ENCODE assay signal across 21 mouse cellular contexts in genomic region chr1:178388802-178389201, GRCm38 (mm10). TPM values are rescaled to one million over a fixed set of nuclear protein-coding genes. Genes with fewer than 3 reads are reported as not detected.
DNase-seq lines count a peak whose midpoint lies in the region; ATAC-seq and TF ChIP-seq lines count a peak whose summit lies in the region.
"Had no signal": no experiment of that assay in that cellular context is flagged by ENCODE, and none has a peak within 500 bp of the region (broad histone marks: within the 10 kb centered on the region; RNA-seq: fewer than 3 reads in every experiment).

No protein-coding gene starts in this region.

- 59% methylated on average over 4 of the region's 4 CpGs for WGBS in forebrain, embryonic 15.5 days
- 75% methylated on average over 4 of the region's 4 CpGs for WGBS in forebrain, embryonic 14.5 days
- 53% methylated on average over 4 of the region's 4 CpGs for WGBS in heart, embryonic 16.5 days

- no peak overlapping the region for H3K9ac ChIP-seq in forebrain, embryonic 15.5 days (replicated peaks)
- H3K9ac ChIP-seq in forebrain, embryonic 14.5 days (ENCODE audit: low read length) = no peak overlapping the region
- H3K9ac ChIP-seq in heart, embryonic 16.5 days (ENCODE audit: low read length) = no peak overlapping the region
- H3K9ac ChIP-seq: embryonic facial prominence, embryonic 13.5 days; heart, embryonic 13.5 days; hindbrain, embryonic 12.5 days had no signal

- DNase-seq in forebrain, embryonic 14.5 days (ENCODE audit: low spot score) = no peak
- peak; percentile 53 for DNase-seq in gastrocnemius, adult 18-20 months (ENCODE audit: low spot score)
- DNase-seq in gastrocnemius, postnatal 36 days = no peak
- DNase-seq in heart, adult 8-10 months (ENCODE audit: low spot score) = no peak
- no peak for DNase-seq in neural tube, embryonic 10.5 days (ENCODE audit: extremely low spot score, low spot score)
- DNase-seq: adrenal gland, postnatal 10 days; B cell, adult 2 months; cerebellum, adult 11-12 months; cerebellum, adult 9-11 months; cerebellum, postnatal 36 days; kidney, adult 8-10 months had no signal

- no peak overlapping the region for H3K4me2 ChIP-seq in forebrain, embryonic 15.5 days (replicated peaks)
- no peak overlapping the region for H3K4me2 ChIP-seq in forebrain, embryonic 14.5 days (ENCODE audit: low read length)
- H3K4me2 ChIP-seq in heart, embryonic 16.5 days (ENCODE audit: low read depth, low read length) = peak overlapping the region; percentile 22; the same call in 1 of the 2 replicates
- H3K4me2 ChIP-seq in myocyte (ENCODE audit: low read depth) = peak overlapping the region; percentile 67
- H3K4me2 ChIP-seq: embryonic facial prominence, embryonic 13.5 days; heart, embryonic 13.5 days; hindbrain, embryonic 12.5 days had no signal

- H3K27ac ChIP-seq in forebrain, embryonic 15.5 days (replicated peaks) = no peak overlapping the region
- no peak overlapping the region for H3K27ac ChIP-seq in forebrain, embryonic 14.5 days (ENCODE audit: low read depth, low read length)
- peak overlapping the region; percentile 41 for H3K27ac ChIP-seq in heart, embryonic 16.5 days (ENCODE audit: low read length)
- H3K27ac ChIP-seq: embryonic facial prominence, embryonic 13.5 days; heart, embryonic 13.5 days; hindbrain, embryonic 12.5 days had no signal

- no peaks in the 10 kb centered on the region for H3K79me2 ChIP-seq in myocyte (ENCODE audit: control insufficient read depth, insufficient read depth)

- no peak overlapping the region for H3K4me3 ChIP-seq in forebrain, embryonic 15.5 days
- no peak overlapping the region for H3K4me3 ChIP-seq in forebrain, embryonic 14.5 days (ENCODE audit: low read depth, low read length)
- no peak overlapping the region for H3K4me3 ChIP-seq in heart, embryonic 16.5 days (ENCODE audit: low read length)
- no peak overlapping the region for H3K4me3 ChIP-seq in myocyte
- H3K4me3 ChIP-seq: embryonic facial prominence, embryonic 13.5 days; heart, embryonic 13.5 days; hindbrain, embryonic 12.5 days had no signal

- intact Hi-C loops in gastrocnemius, postnatal 36 days (cut with DNase I) = no loop called here

- no peak overlapping the region for H3ac ChIP-seq in myocyte (ENCODE audit: control insufficient read depth, insufficient read length)

- H3K36me3 ChIP-seq in forebrain, embryonic 15.5 days = no peaks in the 10 kb centered on the region
- H3K36me3 ChIP-seq in forebrain, embryonic 14.5 days (ENCODE audit: control insufficient read depth, insufficient read depth, low read length) = no peaks in the 10 kb centered on the region
- H3K36me3 ChIP-seq in heart, embryonic 16.5 days (ENCODE audit: control insufficient read depth, insufficient read depth) = no peaks in the 10 kb centered on the region
- no peaks in the 10 kb centered on the region for H3K36me3 ChIP-seq in myocyte (ENCODE audit: control insufficient read depth, insufficient read depth)
- H3K36me3 ChIP-seq: embryonic facial prominence, embryonic 13.5 days; heart, embryonic 13.5 days; hindbrain, embryonic 12.5 days had no signal

- no peaks in the 10 kb centered on the region for H3K27me3 ChIP-seq in forebrain, embryonic 15.5 days
- no peaks in the 10 kb centered on the region for H3K27me3 ChIP-seq in forebrain, embryonic 14.5 days (replicated peaks; ENCODE audit: control insufficient read depth, insufficient read depth, low read length)
- no peaks in the 10 kb centered on the region for H3K27me3 ChIP-seq in heart, embryonic 16.5 days (ENCODE audit: control insufficient read depth, insufficient read depth, low read length)
- no peaks in the 10 kb centered on the region for H3K27me3 ChIP-seq in myocyte (ENCODE audit: control insufficient read depth, insufficient read depth, insufficient read length)
- H3K27me3 ChIP-seq: embryonic facial prominence, embryonic 13.5 days; heart, embryonic 13.5 days; hindbrain, embryonic 12.5 days had no signal

- no peaks in the 10 kb centered on the region; the same call in 1 of the 2 replicates for H3K4me1 ChIP-seq in forebrain, embryonic 15.5 days
- H3K4me1 ChIP-seq in forebrain, embryonic 14.5 days (ENCODE audit: control insufficient read depth, insufficient read depth, low read length) = no peaks in the 10 kb centered on the region
- peaks cover 9% of the 10 kb centered on the region for H3K4me1 ChIP-seq in heart, embryonic 16.5 days (ENCODE audit: control insufficient read depth, insufficient read depth, low read length)
- H3K4me1 ChIP-seq: embryonic facial prominence, embryonic 13.5 days; hindbrain, embryonic 12.5 days had no signal

- H3K9me3 ChIP-seq in forebrain, embryonic 15.5 days = no peaks in the 10 kb centered on the region
- no peaks in the 10 kb centered on the region for H3K9me3 ChIP-seq in forebrain, embryonic 14.5 days (replicated peaks; ENCODE audit: control insufficient read depth, low read length)
- no peaks in the 10 kb centered on the region for H3K9me3 ChIP-seq in heart, embryonic 16.5 days (replicated peaks; ENCODE audit: control insufficient read depth, low read length)
- H3K9me3 ChIP-seq: embryonic facial prominence, embryonic 13.5 days; heart, embryonic 13.5 days; hindbrain, embryonic 12.5 days had no signal

- ATAC-seq in forebrain, embryonic 15.5 days (replicated peaks) = 0 out of 2 replicates have a peak, but pooled peaks have one; percentile 46
- no peak for ATAC-seq in forebrain, embryonic 14.5 days
- no peak for ATAC-seq in heart, embryonic 16.5 days (replicated peaks; ENCODE audit: extremely low read depth, insufficient read depth, low FRiP score)
- ATAC-seq: CD4-positive, CD25-positive, alpha-beta regulatory T cell, adult 4 months; hindbrain, embryonic 16.5 days; inflammation-experienced regulatory T-cells, adult 6 months; intestine, postnatal 0 days had no signal

- no peak for TF ChIP-seq POLR2A in myocyte (IDR thresholded peaks at IDR 0.05; ENCODE audit: insufficient read length, low read depth)

TF ChIP-seq in myocyte, 11 proteins besides CTCF, POLR2A, EP300 and RAD21:
- TF ChIP-seq SRF (IDR thresholded peaks at IDR 0.05; ENCODE audit: control insufficient read depth, insufficient read length, low read depth) = no peak
TF ChIP-seq in myocyte: peak in this region for 0.

RNA-seq across cellular contexts. Expression of gene Efcab2, which starts 17.1 kb away (rescaled TPM):
- 6.6 and 8.2 TPM in 2 replicates for polyA plus RNA-seq in forebrain, embryonic 15.5 days (2015; fragmentation: Nextera tagmentation; extraction: Ambion mirVana)
- 5.9 and 7.6 TPM in 2 replicates for polyA plus RNA-seq in forebrain, embryonic 14.5 days (2014; fragmentation: Nextera tagmentation; extraction: Ambion mirVana)
- 10 to 100 TPM; 12.5 to 14.0 TPM for total RNA-seq in gastrocnemius, adult 18-20 months (2021)
- total RNA-seq in gastrocnemius, postnatal 36 days (2021) = 10 to 100 TPM; 11.4 to 11.7 TPM
- polyA plus RNA-seq in heart, embryonic 16.5 days (2015; fragmentation: Nextera tagmentation; extraction: Ambion mirVana) = 16.2 and 19.1 TPM in 2 replicates
- total RNA-seq in heart, adult 8-10 months (2022) = 100 to 1,000 TPM; 103 to 117 (median 111) TPM
- polyA plus RNA-seq in myocyte (2012; fragmentation: generic; extraction: Trizol) = 0.72 TPM

RNA-seq across cellular contexts. Expression of gene Hnrnpu, which starts 51.2 kb away (rescaled TPM):
- 410 and 421 TPM in 2 replicates for polyA plus RNA-seq in forebrain, embryonic 15.5 days (2015; fragmentation: Nextera tagmentation; extraction: Ambion mirVana)
- polyA plus RNA-seq in forebrain, embryonic 14.5 days (2014; fragmentation: Nextera tagmentation; extraction: Ambion mirVana) = 284 and 334 TPM in 2 replicates
- total RNA-seq in gastrocnemius, adult 18-20 months (2021) = 100 to 1,000 TPM; 101 to 152 TPM
- total RNA-seq in gastrocnemius, postnatal 36 days (2021) = 100 to 1,000 TPM in 1 of 2 experiments, 10 to 100 TPM in 1; 91.7 to 124 TPM
- 192 and 219 TPM in 2 replicates for polyA plus RNA-seq in heart, embryonic 16.5 days (2015; fragmentation: Nextera tagmentation; extraction: Ambion mirVana)
- total RNA-seq in heart, adult 8-10 months (2022) = 100 to 1,000 TPM; 147 to 166 (median 155) TPM
- 95.0 TPM for polyA plus RNA-seq in myocyte (2012; fragmentation: generic; extraction: Trizol)

Comparison
In these comparisons a context has a peak if more than half of its experiments do, and no peak if none do; other contexts are left out.
1. H3K4me2 ChIP-seq: peak in heart, embryonic 16.5 days (single experiment) and myocyte (single experiment); none in forebrain, embryonic 15.5 days (single experiment) and forebrain, embryonic 14.5 days (single experiment).